Mouse (Mus musculus) erythroid progenitor cell, adult 5-6 weeks (primary cell): Measurements from ENCODE around the gene 1700021F07Rik. TPM values are rescaled to one million over a fixed set of nuclear protein-coding genes. Genes with fewer than 3 reads are reported as not detected.

Source experiments
- ATAC-seq: replicated peaks from 2 replicates; pipeline ENCODE4 v1.8.0; 2016; ENCODE audit warnings: moderate number of reproducible peaks, mild to moderate bottlenecking, moderate TSS enrichment, inconsistent platforms; ENCODE audit not compliant: poor library complexity, low FRiP score, severe bottlenecking
- total RNA-seq, 2 experiments: library from RNA; stranded (forward) in 1 of 2; stranded (reverse) in 1 of 2; fragments of 150-400 nt in 1 of 2; fragments of 186-747, 209-891 nt in 1 of 2; gene quantifications; 2 replicates each; pipeline versions ENCODE4 v1.2.3 to v1.2.4; 2015 to 2017; ENCODE audit warnings: low replicate concordance in 2 of 2

The 1700021F07Rik gene
- total RNA-seq, 2 experiments from 2014 or later, result not detected

GRCm38 (mm10) chr2:173558754-173559396, 36.5 kb downstream of the 1700021F07Rik start:
- ATAC-seq, result no peak

DNA sequence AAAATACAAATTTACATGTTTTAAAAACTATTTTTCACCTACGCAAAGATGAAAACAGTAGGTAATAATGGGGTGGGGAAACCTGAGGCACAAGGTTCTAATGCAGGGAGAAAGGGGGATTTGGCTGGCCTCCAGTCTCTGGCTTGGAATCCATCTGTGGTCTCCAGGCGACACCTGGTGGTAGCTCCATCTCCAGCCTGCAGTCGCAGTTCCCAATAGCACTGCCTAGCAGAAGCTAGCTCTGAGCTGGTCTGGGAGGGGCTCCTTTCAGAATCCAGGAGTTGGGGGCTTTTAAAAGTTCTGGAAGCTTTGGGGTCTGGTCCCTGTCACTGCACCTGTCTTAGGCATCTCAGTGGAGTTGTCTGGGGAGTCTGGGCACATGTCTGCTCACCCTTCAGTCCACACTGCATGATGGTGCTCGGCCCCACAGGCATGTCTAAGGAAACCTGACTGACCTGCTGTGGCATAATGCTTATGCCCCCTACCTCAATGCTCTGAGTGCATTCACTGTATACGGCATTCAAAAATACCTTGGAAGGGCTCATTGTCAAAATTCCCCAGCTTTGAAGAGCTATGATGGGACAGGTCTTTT, 39.6 kb downstream of the 1700021F07Rik start:
- ATAC-seq, result no peak

DNA sequence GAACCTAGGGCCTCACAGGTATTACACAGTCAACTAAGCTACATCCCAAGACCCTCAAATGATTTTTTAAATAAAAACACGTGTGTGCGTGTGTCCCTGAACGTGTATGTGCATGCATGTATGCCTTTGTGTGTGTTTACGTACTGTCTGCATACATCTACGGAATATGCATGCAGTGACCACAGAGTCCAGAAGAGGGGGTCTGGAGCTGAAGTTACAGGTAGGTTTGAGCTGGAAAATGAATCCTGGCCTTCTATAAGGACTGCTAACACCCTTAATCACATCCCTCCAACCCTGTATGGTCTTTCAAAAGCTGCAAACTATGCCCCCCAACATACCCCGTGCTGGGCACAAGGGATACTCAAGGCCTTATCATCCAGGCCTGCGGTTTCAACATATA, 41.0 kb downstream of the 1700021F07Rik start:
- no peak for ATAC-seq

GRCm38 (mm10) chr2:173564179-173564578, 41.8 kb downstream of the 1700021F07Rik start:
- no peak for ATAC-seq

Other genes starting within 250 kb of the 1700021F07Rik start
- 0.36 TPM in 1 of 2 replicates, not detected in the other for gene Pmepa1, start 246.1 kb upstream of the 1700021F07Rik start, total RNA-seq (2015; ENCODE audit: low replicate concordance)
- gene Pmepa1, start 246.1 kb upstream of the 1700021F07Rik start, total RNA-seq (2017; ENCODE audit: low replicate concordance), result not detected in 2 replicates
- gene Ankrd60, start 55.8 kb downstream of the 1700021F07Rik start, total RNA-seq (2015; ENCODE audit: low replicate concordance), result not detected in 2 replicates
- gene Ankrd60, start 55.8 kb downstream of the 1700021F07Rik start, total RNA-seq (2017; ENCODE audit: low replicate concordance), result not detected in 2 replicates
- gene Rab22a, start 137.2 kb downstream of the 1700021F07Rik start, total RNA-seq (2015; ENCODE audit: low replicate concordance), result 10.1 and 15.9 TPM in 2 replicates
- gene Rab22a, start 137.2 kb downstream of the 1700021F07Rik start, total RNA-seq (2017; ENCODE audit: low replicate concordance), result 7.1 and 9.9 TPM in 2 replicates
- gene 1700010B08Rik, start 196.8 kb downstream of the 1700021F07Rik start, total RNA-seq (2015; ENCODE audit: low replicate concordance), result not detected in 2 replicates
- gene 1700010B08Rik, start 196.8 kb downstream of the 1700021F07Rik start, total RNA-seq (2017; ENCODE audit: low replicate concordance), result not detected in 2 replicates
- 3.6 and 5.9 TPM in 2 replicates for gene Vapb, start 214.9 kb downstream of the 1700021F07Rik start, total RNA-seq (2015; ENCODE audit: low replicate concordance)
- gene Vapb, start 214.9 kb downstream of the 1700021F07Rik start, total RNA-seq (2017; ENCODE audit: low replicate concordance), result 19.5 and 21.2 TPM in 2 replicates